Mouse (Mus musculus) CD4-positive naive resting alpha-beta T cell, adult 57 days (primary cell): ENCODE measurements around the gene Btf3. TPM values are rescaled to one million over a fixed set of nuclear protein-coding genes. Genes with fewer than 3 reads are reported as not detected.

ENCODE experiments used
- total RNA-seq: library from RNA; stranded (reverse); gene quantifications from one replicate; pipeline ENCODE4 v1.2.4, GENCODE M21; 2023

The Btf3 gene
- total RNA-seq = 418 TPM

DNA sequence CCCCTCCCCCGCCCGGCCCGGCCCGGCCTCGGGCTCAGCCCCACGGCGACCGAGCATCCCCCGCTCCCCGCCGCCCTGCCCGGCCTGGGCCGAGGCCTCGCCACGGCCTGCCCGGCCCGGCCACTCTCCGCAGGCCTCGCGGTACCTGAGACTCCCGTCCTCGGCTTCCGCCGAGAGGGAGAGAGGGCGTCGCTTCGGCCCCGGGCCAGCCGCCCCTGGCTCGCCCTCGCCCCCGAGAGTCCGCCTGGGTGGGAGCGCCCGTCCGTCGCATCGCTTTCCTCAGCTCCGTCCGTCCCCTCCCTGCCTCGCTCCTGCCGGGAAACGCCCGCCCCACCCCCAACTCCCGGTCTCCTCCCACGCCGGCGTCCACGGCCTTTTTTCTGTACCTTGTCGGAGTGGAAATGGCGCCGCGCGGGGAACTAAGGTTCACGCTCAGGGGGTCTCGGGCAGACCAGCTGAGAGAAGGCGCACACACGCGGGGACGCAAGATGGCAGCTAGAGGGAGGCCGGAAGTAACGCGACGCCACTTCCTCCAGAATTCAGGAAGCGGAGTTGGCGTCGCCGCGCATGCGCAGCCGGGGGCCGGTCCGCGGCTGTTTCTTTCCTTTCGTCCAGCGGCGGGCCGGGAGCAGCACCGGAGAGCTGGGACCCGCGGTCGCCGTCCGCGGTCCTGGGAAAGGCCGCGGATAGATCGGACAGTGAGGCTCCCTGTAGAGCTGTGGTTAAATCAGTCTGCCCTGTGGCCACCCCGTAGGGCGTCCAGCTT, at the start of gene Btf3:
Gene Btf3 (minus strand): TSS at position 527 of the 766 bp plus-strand sequence.

DNA sequence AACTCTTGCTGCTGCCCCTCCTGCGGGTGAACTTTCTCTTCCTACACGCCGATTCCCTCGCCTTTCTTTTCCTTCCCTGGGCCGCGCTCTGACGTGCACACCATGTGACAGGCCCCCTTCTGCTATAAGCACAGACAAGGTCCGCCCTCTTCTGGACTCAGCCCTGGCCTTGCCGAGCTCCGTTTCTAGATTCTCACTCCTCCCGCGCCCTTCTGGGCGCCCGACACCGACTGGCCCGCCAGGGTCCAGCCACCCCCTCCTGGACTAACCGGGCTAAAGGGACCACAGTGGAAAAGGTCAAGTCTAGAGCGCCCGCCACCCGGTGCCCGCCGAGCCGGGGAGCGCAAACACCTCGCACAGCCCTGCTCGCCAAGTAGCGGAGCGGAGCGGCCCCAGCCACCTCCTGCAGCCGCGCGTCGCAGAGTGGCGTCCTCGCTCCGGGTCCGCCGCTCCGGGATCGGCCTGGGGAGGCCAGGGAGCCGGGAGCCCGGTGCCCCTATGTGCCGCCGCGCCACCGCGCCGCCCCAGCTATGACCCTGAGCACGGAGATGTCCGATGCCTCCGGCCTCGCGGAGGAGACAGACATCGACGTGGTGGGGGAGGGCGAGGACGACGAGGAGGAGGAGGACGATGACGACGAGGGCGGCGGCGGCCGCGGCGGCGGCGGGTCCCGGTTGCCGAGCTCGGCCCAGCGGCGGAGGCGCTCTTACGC, 37.4 kb upstream of the Btf3 start, which contains the start of gene Foxd1:
Gene Foxd1 (plus strand): TSS at position 153 of the 712 bp plus-strand sequence.

DNA sequence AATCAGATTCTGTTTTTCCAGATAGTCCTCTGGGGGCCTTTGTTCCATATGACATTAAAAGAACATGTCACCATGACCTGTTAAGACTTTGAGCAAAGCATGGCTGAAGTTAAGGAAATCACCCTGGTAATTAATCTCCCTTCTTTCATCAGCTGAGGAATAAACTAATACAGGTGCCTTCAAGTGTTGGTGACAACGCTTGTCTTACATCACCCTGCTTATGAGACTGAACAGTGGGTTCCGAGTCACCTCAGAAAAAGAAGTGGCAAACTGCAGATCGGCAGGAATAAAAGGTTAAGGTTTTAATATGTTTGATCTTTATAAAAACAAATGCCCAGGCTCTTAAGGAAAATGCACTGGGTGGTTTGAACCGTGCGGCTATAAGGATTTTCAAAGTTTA, 37.1 kb downstream of the Btf3 start, which contains the start of gene Gm21976:
Gene Gm21976 (plus strand): TSS at position 202 of the 400 bp plus-strand sequence.

DNA sequence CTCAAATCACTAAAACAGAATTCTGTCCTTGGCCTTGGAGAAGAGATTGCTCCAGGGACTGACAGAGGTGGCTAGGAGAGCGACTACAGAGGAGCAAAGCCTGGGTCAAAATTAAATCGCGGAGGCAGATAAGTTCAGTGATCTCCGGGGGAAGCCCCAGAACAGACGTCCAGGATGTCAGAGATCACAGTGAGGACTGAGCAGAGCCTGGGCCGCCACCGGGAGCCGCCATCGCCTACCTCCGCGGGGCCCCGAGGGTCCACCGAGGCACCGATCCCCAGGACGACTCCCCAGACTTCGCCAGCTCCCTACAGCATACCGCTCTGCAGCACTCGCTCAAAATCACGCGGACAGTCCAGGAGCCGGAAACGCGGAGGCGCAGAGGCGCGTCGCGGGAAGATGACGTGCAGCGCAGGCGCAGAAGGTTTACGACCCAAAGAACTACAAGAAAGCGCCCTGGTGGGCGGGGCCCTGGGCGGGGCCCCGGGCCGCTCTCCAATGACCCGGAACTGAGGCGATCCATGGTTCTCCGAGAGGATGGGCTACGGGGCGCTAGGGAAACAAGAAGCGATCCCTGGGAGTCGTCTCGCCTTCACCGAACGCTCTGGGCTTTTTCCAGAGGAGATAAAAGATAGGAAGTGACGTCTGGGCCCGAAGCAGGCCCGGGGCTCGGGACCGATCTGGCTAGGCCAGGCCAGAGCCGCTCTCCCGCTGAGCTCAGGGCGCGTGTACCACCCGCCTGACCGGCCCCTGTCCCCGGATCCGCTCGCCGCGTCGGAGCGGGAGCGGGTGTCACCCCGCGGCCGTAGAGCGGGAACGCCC, 54.0 kb downstream of the Btf3 start, which contains the start of the genes Utp15 and Ankra2:
Gene Utp15 (minus strand): TSS at position 406 of the 822 bp plus-strand sequence.
Gene Ankra2 (plus strand): TSS at position 439 of the 822 bp plus-strand sequence.

Other genes with a start within 250 kb of the Btf3 start
- not detected for gene Arhgef28, start 110.6 kb downstream of the Btf3 start, total RNA-seq
- gene Utp15, start 54.0 kb downstream of the Btf3 start, total RNA-seq = 38.4 TPM
- gene Ankra2, start 53.9 kb downstream of the Btf3 start, total RNA-seq = 29.7 TPM
- not detected for gene Gm21976, start 37.1 kb downstream of the Btf3 start, total RNA-seq
- gene Foxd1, start 37.2 kb upstream of the Btf3 start, total RNA-seq = not detected
- gene Gm10320, start 175.0 kb upstream of the Btf3 start, total RNA-seq = not detected